Mouse (Mus musculus): ENCODE measurements at regions not wholly inside any gene's neighbourhood (a gene's known extent, or its start where the extent isn't known, plus 50 kb on each side); places are given as distances from the start of the nearest gene placed in this dataset.

DNA sequence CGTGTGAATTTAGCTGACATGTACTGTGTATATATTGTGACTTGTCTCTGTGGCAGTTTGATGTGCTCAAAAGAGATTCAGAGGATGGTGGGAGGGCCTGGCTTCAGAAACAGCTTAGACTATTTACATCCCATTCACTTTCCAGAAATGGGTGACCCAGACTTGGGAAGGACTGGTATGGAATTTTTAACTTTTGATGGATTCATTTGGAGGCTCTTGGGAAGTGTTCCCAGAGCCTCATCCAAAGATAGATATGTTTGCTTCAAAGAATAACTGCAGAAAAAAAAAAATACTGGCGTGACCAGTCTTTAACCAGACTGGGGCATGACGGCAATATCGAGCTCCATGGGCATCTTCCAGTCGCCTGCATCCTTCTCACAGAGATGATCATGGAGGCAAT lies 84.6 kb upstream of the Ptgfrn start:
- TF ChIP-seq CTCF (IDR thresholded peaks at IDR 0.05; ENCODE audit: extremely low read depth, insufficient read length, insufficient replicate concordance, low read depth, low read length): no peak
- TF ChIP-seq POLR2A (IDR thresholded peaks at IDR 0.05; ENCODE audit: low read depth, low read length): no peak
